Mouse (Mus musculus) hindbrain, embryonic 16.5 days (tissue): ENCODE data around the gene Bmt2. TPM values are rescaled to one million over a fixed set of nuclear protein-coding genes. Genes with fewer than 3 reads are reported as not detected.

ENCODE experiments used
- ATAC-seq: fragments of 200-750 bp; cut with Nextera tagmentation; 2 replicates; pipeline ENCODE4 v1.8.0; 2017; ENCODE audit warnings: moderate TSS enrichment, moderate library complexity
- H3K27ac ChIP-seq: fragments of 300-500 bp; sonication (generic); 2 replicates; pipeline ENCODE4 v1.5.1; 2014; ENCODE audit warnings: low read depth, mild to moderate bottlenecking, control low read depth, low read length, moderate library complexity
- H3K27me3 ChIP-seq: fragments of 300-500 bp; sonication (generic); replicated peaks from 2 replicates; pipeline ENCODE4 v1.6.1; 2014; ENCODE audit warnings: low read length; ENCODE audit not compliant: control insufficient read depth, insufficient read depth
- H3K36me3 ChIP-seq: fragments of 300-500 bp; sonication (generic); 2 replicates; pipeline ENCODE4 v1.6.1; 2014; ENCODE audit warnings: mild to moderate bottlenecking, low read length, moderate library complexity, mixed read lengths; ENCODE audit not compliant: control insufficient read depth, insufficient read depth
- H3K4me1 ChIP-seq: fragments of 300-500 bp; sonication (generic); 2 replicates; pipeline ENCODE4 v1.6.1; 2014; ENCODE audit warnings: low read depth, low read length; ENCODE audit not compliant: control insufficient read depth, insufficient read depth
- H3K4me2 ChIP-seq: fragments of 300-500 bp; sonication (generic); 2 replicates; pipeline ENCODE4 v1.6.1; 2014; ENCODE audit warnings: mild to moderate bottlenecking, low read length, control low read depth, moderate library complexity
- H3K4me3 ChIP-seq: fragments of 300-500 bp; sonication (generic); 2 replicates; pipeline ENCODE4 v1.5.1; 2014; ENCODE audit warnings: mild to moderate bottlenecking, low read length, control low read depth, moderate library complexity
- H3K9ac ChIP-seq: fragments of 300-500 bp; sonication (generic); 2 replicates; pipeline ENCODE4 v1.6.1; 2014; ENCODE audit warnings: low read depth, mild to moderate bottlenecking, control low read depth, low read length, moderate library complexity
- H3K9me3 ChIP-seq: fragments of 300-500 bp; sonication (generic); 2 replicates; pipeline ENCODE4 v1.6.1; 2014; ENCODE audit warnings: mild to moderate bottlenecking, low read length, moderate library complexity; ENCODE audit not compliant: control insufficient read depth
- WGBS: fragments of 180-500 bp; shearing (Covaris S2); extraction: QIAGEN DNeasy Blood & Tissue Kit; methylation state at CpG from one replicate; pipeline ENCODE4 v1.1.7; 2014; 5-methylcytosine and 5-hydroxymethylcytosine counted together
- polyA plus RNA-seq: library from polyadenylated mRNA; unstranded; fragments of >200 nt; fragmentation: Nextera tagmentation; extraction: Ambion mirVana; gene quantifications from 2 replicates; pipeline ENCODE4 v1.2.1, GENCODE M21; 2015

The Bmt2 gene
- polyA plus RNA-seq, 1 experiment from 2014 or later: 15.0 TPM

- no peaks in the 10 kb centered on the region for H3K9me3 ChIP-seq
- no peak for ATAC-seq
- no peaks in the 10 kb centered on the region for H3K27me3 ChIP-seq
- no peak overlapping the region for H3K27ac ChIP-seq
- peaks cover 7% of the 10 kb centered on the region for H3K36me3 ChIP-seq
- no peak overlapping the region for H3K4me2 ChIP-seq
- no peak overlapping the region for H3K4me3 ChIP-seq
- WGBS: 90% methylated on average over 8 of the region's 8 CpGs
- H3K9ac ChIP-seq: no peak overlapping the region
- no peaks in the 10 kb centered on the region for H3K4me1 ChIP-seq
Observed at GRCm38 (mm10) chr6:13586154-13586553, 91.6 kb downstream of the Bmt2 start.

DNA sequence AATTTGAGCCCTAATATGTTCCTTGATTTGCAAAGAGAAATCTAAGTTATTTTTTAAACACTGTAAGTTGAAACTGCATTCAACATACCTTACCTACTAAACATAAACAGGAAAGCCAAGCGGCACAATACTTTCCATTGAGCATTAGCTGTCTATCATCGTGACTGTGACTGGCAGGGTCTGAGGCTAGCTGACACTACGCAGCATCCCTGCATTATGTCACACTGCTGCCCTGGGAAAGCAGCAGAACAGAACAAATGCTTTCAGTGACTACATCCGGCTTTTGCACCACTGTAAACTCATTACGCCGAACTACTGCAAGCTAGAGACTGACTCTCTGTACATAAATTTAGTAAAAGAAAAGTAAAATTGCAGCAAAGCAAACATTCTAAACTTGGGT is 93.0 kb downstream of the Bmt2 start:
- no peak overlapping the region for H3K9ac ChIP-seq
- 84% methylated on average over 6 of the region's 6 CpGs for WGBS
- peaks cover 10% of the 10 kb centered on the region for H3K36me3 ChIP-seq
- H3K27ac ChIP-seq: no peak overlapping the region
- H3K4me2 ChIP-seq: no peak overlapping the region
- H3K27me3 ChIP-seq: no peaks in the 10 kb centered on the region
- no peak for ATAC-seq
- H3K4me3 ChIP-seq: no peak overlapping the region
- H3K4me1 ChIP-seq: no peaks in the 10 kb centered on the region
- H3K9me3 ChIP-seq: no peaks in the 10 kb centered on the region

- ATAC-seq: no peak
- H3K4me1 ChIP-seq: no peaks in the 10 kb centered on the region
- 98% methylated on average over 1 of the region's 1 CpGs for WGBS
- peaks cover 13% of the 10 kb centered on the region for H3K36me3 ChIP-seq
- no peaks in the 10 kb centered on the region for H3K27me3 ChIP-seq
- no peak overlapping the region for H3K9ac ChIP-seq
- H3K4me2 ChIP-seq: no peak overlapping the region
- H3K9me3 ChIP-seq: no peaks in the 10 kb centered on the region
- H3K27ac ChIP-seq: no peak overlapping the region
- no peak overlapping the region for H3K4me3 ChIP-seq
Observed at GRCm38 (mm10) chr6:13582075-13582474, 95.7 kb downstream of the Bmt2 start.

Other genes starting within 250 kb of the Bmt2 start
- 19.4 and 22.7 TPM in 2 replicates for gene Tmem168, start 69.9 kb downstream of the Bmt2 start, polyA plus RNA-seq
- gene Gpr85, start 162.0 kb upstream of the Bmt2 start, polyA plus RNA-seq: 95.1 and 99.5 TPM in 2 replicates
- 103 and 107 TPM in 2 replicates for gene 2610001J05Rik, start 193.6 kb upstream of the Bmt2 start, polyA plus RNA-seq